Mouse (Mus musculus): Measurements from ENCODE around the gene Ntf5. TPM values are rescaled to one million over a fixed set of nuclear protein-coding genes. Genes with fewer than 3 reads are reported as not detected.

Ntf5 gene
- polyA plus RNA-seq, 2 experiments, result 0.19 to 0.20 TPM

GRCm38 (mm10) chr7:45414740-45415224 lies 1.3 kb downstream of the Ntf5 start:
- H3K4me2 ChIP-seq (ENCODE audit: low read depth), result no peak overlapping the region
- no peak overlapping the region for H3K9ac ChIP-seq (replicated peaks)
- H3K27me3 ChIP-seq (ENCODE audit: control insufficient read depth, insufficient read depth, low read length), result peaks cover 90% of the 10 kb centered on the region
- H3K4me1 ChIP-seq (replicated peaks; ENCODE audit: control insufficient read depth in 2 of 2, insufficient read depth in 2 of 2, low read length in 1 of 2), result no peaks in the 10 kb centered on the region
- TF ChIP-seq CTCF (IDR thresholded peaks at IDR 0.05; ENCODE audit: low read depth) (no peak), EP300 (IDR thresholded peaks at IDR 0.05; ENCODE audit: low read depth) (no peak)
- ATAC-seq (ENCODE audit: insufficient read depth) (no peak), DNase-seq (ENCODE audit: low read depth in 3 of 3, low spot score in 3 of 3) (no peak)
- no peak overlapping the region for H3K4me3 ChIP-seq (ENCODE audit: insufficient read depth in 1 of 2, low read depth in 2 of 2, low read length in 2 of 2)
- no peaks in the 10 kb centered on the region for H3K9me3 ChIP-seq (ENCODE audit: control insufficient read depth, low read length)
- H3K36me3 ChIP-seq (replicated peaks; ENCODE audit: control insufficient read depth, insufficient read depth, low read depth), result no peaks in the 10 kb centered on the region
- H3K27ac ChIP-seq, result no peak overlapping the region
- 22% methylated on average over 12 of the region's 12 CpGs for WGBS (ENCODE audit: insufficient replicate concordance)

- Histone ChIP-seq H3K27ac (no peak overlapping the region), H3K36me3 (replicated peaks; ENCODE audit: control insufficient read depth, insufficient read depth, low read depth) (no peaks in the 10 kb centered on the region), H3K9ac (replicated peaks) (no peak overlapping the region), H3K4me1 (replicated peaks; ENCODE audit: control insufficient read depth in 2 of 2, insufficient read depth in 2 of 2, low read length in 1 of 2) (no peaks in the 10 kb centered on the region), H3K4me2 (ENCODE audit: low read depth) (no peak overlapping the region), H3K4me3 (ENCODE audit: insufficient read depth in 1 of 2, low read depth in 2 of 2, low read length in 2 of 2) (no peak overlapping the region), H3K27me3 (ENCODE audit: control insufficient read depth, insufficient read depth, low read length) (peaks cover 82% of the 10 kb centered on the region), H3K9me3 (ENCODE audit: control insufficient read depth, low read length) (no peaks in the 10 kb centered on the region)
- DNase-seq (ENCODE audit: low read depth in 3 of 3, low spot score in 3 of 3) (no peak), ATAC-seq (ENCODE audit: insufficient read depth) (no peak)
- TF ChIP-seq EP300 (IDR thresholded peaks at IDR 0.05; ENCODE audit: low read depth), result no peak
- no peak for TF ChIP-seq CTCF (IDR thresholded peaks at IDR 0.05; ENCODE audit: low read depth)
- 9% methylated on average over 37 of the region's 37 CpGs for WGBS (ENCODE audit: insufficient replicate concordance)
These were observed 2.1 kb downstream of the Ntf5 start for GRCm38 (mm10) chr7:45415636-45416035.

GRCm38 (mm10) chr7:45417962-45418492 lies 4.5 kb downstream of the Ntf5 start:
- 11% methylated on average over 13 of the region's 13 CpGs for WGBS (ENCODE audit: insufficient replicate concordance)
- Histone ChIP-seq H3K9me3 (ENCODE audit: control insufficient read depth, low read length) (no peaks in the 10 kb centered on the region), H3K9ac (replicated peaks) (no peak overlapping the region), H3K27me3 (ENCODE audit: control insufficient read depth, insufficient read depth, low read length) (peaks cover 61% of the 10 kb centered on the region), H3K36me3 (replicated peaks; ENCODE audit: control insufficient read depth, insufficient read depth, low read depth) (peaks cover 11% of the 10 kb centered on the region; the same call in 1 of the 2 replicates), H3K27ac (no peak overlapping the region), H3K4me1 (replicated peaks; ENCODE audit: control insufficient read depth in 2 of 2, insufficient read depth in 2 of 2, low read length in 1 of 2) (no peaks in the 10 kb centered on the region), H3K4me2 (ENCODE audit: low read depth) (no peak overlapping the region), H3K4me3 (ENCODE audit: insufficient read depth in 1 of 2, low read depth in 2 of 2, low read length in 2 of 2) (no peak overlapping the region)
- no peak for TF ChIP-seq EP300 (IDR thresholded peaks at IDR 0.05; ENCODE audit: low read depth)
- TF ChIP-seq CTCF (IDR thresholded peaks at IDR 0.05; ENCODE audit: low read depth), result no peak
- ATAC-seq (ENCODE audit: insufficient read depth) (no peak), DNase-seq (ENCODE audit: low read depth in 3 of 3, low spot score in 3 of 3) (no peak)

- Histone ChIP-seq H3K27me3 (ENCODE audit: control insufficient read depth, insufficient read depth, low read length) (peaks cover 41% of the 10 kb centered on the region), H3K36me3 (replicated peaks; ENCODE audit: control insufficient read depth, insufficient read depth, low read depth) (peaks cover 24% of the 10 kb centered on the region), H3K27ac (no peak overlapping the region), H3K4me1 (replicated peaks; ENCODE audit: control insufficient read depth in 2 of 2, insufficient read depth in 2 of 2, low read length in 1 of 2) (no peaks in the 10 kb centered on the region), H3K9me3 (ENCODE audit: control insufficient read depth, low read length) (no peaks in the 10 kb centered on the region), H3K9ac (replicated peaks) (no peak overlapping the region), H3K4me3 (ENCODE audit: insufficient read depth in 1 of 2, low read depth in 2 of 2, low read length in 2 of 2) (no peak overlapping the region), H3K4me2 (ENCODE audit: low read depth) (no peak overlapping the region)
- no peak for ATAC-seq (ENCODE audit: insufficient read depth)
- no peak for DNase-seq (ENCODE audit: low read depth in 3 of 3, low spot score in 3 of 3)
- WGBS (ENCODE audit: insufficient replicate concordance), result 27% methylated on average over 27 of the region's 27 CpGs
- TF ChIP-seq EP300 (IDR thresholded peaks at IDR 0.05; ENCODE audit: low read depth) (no peak), CTCF (IDR thresholded peaks at IDR 0.05; ENCODE audit: low read depth) (no peak)
These were observed 6.5 kb downstream of the Ntf5 start for GRCm38 (mm10) chr7:45419859-45420614.

- DNase-seq (ENCODE audit: low read depth in 3 of 3, low spot score in 3 of 3) (no peak), ATAC-seq (ENCODE audit: insufficient read depth) (no peak)
- Histone ChIP-seq H3K9me3 (ENCODE audit: control insufficient read depth, low read length) (no peaks in the 10 kb centered on the region), H3K4me3 (ENCODE audit: insufficient read depth in 1 of 2, low read depth in 2 of 2, low read length in 2 of 2) (no peak within 1 kb of the TSS), H3K9ac (replicated peaks) (no peak within 1 kb of the TSS), H3K4me2 (ENCODE audit: low read depth) (no peak within 1 kb of the TSS), H3K27me3 (ENCODE audit: control insufficient read depth, insufficient read depth, low read length) (peaks cover 36% of the 10 kb centered on the region), H3K36me3 (replicated peaks; ENCODE audit: control insufficient read depth, insufficient read depth, low read depth) (peaks cover 24% of the 10 kb centered on the region), H3K4me1 (replicated peaks; ENCODE audit: control insufficient read depth in 2 of 2, insufficient read depth in 2 of 2, low read length in 1 of 2) (no peaks in the 10 kb centered on the region), H3K27ac (no peak within 1 kb of the TSS)
- no peak for TF ChIP-seq CTCF (IDR thresholded peaks at IDR 0.05; ENCODE audit: low read depth)
- TF ChIP-seq EP300 (IDR thresholded peaks at IDR 0.05; ENCODE audit: low read depth), result no peak
- 66% methylated on average over 6 of the region's 6 CpGs for WGBS (ENCODE audit: insufficient replicate concordance)
These were observed 7.1 kb downstream of the Ntf5 start, which contains the start of gene Lhb for GRCm38 (mm10) chr7:45420615-45420919. Gene Lhb, plus strand, starts transcription at chr7:45420820.

All from liver, embryonic 14.5 days (tissue).